Mouse (Mus musculus): ENCODE measurements at regions not wholly inside any gene's neighbourhood (a gene's known extent, or its start where the extent isn't known, plus 50 kb on each side); places are given as distances from the start of the nearest gene placed in this dataset.
"Not testable (repeated sequence)": the region's sequence is repeated elsewhere in the genome, so short reads cannot be mapped to it uniquely, and the experiment has no call there.

GRCm38 (mm10) chrX:77307374-77307773 is 203.4 kb upstream of the Tbl1x start:
- DNase-seq = no peak

- DNase-seq = peak; percentile 13
Measured at GRCm38 (mm10) chrX:77314384-77314783, 196.4 kb upstream of the Tbl1x start.

DNA sequence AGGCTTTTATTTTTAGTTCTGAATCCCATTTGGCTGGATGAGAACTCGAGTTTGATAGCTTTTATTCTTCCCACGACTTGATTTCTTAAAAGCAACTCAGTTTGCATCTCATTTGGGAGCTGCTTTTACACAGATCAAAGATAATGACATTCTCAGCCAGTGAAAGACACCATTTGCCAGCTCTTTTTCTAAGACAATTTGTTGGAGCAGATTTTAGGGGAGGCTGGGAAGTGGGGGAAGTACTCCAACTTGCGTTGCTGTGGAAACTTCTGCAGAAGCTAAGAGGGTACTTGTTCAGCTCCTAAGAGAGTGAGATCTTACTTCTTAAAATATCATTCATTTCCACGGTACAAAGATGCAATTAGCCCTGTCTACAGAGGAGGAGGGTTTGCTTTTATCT is 187.2 kb upstream of the Tbl1x start:
- DNase-seq = peak; percentile 42

GRCm38 (mm10) chrX:77353181-77353580 is 157.6 kb upstream of the Tbl1x start:
- no peak for DNase-seq

GRCm38 (mm10) chrX:77360551-77360950 is 150.3 kb upstream of the Tbl1x start:
- DNase-seq = no peak

DNA sequence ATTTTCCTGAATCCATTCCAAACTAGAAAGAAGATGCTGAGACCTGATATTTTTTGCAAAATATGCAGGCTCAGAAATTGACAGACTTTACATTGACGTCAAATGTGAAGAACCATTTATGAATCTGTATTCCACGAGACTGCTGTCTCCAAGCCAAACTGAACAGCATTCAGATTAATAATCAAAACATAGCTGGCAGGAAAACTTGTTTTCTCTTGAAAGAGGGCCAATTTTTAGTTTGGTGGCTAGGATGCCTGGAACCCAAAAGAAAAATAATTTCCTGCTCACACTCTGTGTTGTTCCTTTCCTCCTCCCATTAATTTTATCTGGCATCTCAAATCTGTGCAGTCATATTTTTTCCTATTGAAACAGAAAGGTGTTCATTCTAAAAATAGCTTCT is 149.7 kb upstream of the Tbl1x start:
- DNase-seq = no peak

GRCm38 (mm10) chrX:77363657-77364056 is 147.2 kb upstream of the Tbl1x start:
- no peak for DNase-seq

GRCm38 (mm10) chrX:77367351-77367750 is 143.5 kb upstream of the Tbl1x start:
- no peak for DNase-seq

DNA sequence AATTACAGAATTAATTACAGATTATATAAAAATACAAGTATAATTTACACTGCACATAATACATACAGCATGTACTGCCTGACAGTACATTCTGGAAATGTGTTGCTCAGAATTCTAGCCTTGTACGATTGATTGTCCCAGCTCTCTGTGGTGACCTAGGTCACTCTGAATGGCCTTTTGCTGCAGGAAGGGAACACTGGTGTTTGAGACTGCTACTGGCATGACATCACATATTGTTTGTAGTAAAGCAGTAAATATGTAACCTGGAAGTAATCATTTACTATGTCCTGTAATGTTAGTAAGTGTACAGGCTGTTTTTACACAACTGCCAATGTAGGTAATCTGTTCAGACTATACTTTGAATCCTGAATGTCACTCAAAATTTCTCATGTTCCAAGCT is 123.5 kb upstream of the Tbl1x start:
- DNase-seq = no peak

DNA sequence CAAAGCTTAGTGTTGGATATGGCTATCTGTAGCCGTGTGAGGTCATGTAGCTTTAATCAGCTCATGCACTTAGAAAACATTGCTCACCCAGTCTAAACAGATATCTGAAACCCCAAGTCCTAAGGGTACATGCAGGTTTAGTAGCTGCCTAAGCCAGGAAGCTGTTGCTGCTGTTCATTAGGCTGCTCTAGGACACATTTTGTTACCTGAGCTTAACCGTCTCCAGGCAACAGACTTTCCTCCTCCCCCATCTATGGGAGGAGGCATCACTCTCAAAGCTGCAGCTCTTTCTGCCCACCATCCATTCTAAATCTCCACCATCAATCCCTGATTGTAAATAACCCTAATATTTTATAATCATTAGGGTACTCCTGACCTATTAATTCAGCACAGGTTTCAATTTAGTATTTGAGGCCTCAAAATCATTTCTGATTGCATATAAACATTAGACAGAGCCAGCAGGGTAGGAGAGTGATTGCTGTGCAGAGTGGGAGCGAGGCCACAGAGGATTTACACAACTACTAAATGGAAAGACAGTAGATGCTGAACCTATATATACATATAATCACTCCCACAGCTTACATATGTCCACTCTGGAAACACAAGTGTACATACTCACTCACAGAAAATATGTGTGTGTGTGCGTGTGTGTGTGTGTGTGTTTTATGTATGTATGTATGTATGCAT is 118.9 kb upstream of the Tbl1x start:
- DNase-seq = no peak

DNA sequence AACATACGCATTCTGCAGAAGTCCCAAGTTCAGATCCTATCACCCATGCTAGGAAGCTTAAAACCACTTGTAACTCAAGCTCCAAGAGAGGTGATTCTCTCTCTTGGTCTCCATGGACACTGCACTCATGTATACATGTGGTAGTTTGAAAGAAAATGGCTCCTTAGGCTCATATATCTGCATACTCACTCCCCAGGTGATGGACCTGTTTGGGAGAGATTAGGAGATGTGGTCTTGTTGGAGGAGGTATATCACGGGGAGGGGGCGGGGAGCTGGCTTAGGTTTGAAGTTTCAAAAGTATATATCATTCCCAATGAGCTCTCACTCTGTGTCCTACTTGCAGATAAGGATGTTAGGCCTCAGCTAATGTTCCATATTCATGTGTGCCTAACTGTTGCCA is 103.9 kb upstream of the Tbl1x start:
- no peak for DNase-seq

DNA sequence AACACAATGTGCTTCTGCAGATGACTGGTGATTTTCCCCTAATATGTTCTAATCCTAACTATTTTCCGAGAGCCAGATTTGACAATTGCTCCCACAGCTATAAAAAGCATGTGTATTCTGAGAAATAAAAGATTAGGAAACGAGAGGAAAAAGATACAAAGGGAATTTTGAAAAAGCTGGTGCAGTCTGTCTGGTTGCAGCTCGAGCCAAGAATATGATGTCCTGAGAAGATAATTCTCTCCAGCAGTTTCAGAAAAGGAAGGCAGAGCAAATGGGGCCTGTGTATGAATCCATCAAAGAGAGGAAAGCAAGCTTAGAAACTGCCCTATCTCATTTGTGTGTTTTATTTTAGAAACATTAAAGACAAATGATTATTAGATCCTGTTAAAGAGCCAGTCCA is 102.9 kb upstream of the Tbl1x start:
- no peak for DNase-seq

- DNase-seq = peak; percentile 59
Measured at GRCm38 (mm10) chrX:77409370-77409769, 101.4 kb upstream of the Tbl1x start.

GRCm38 (mm10) chrX:77410812-77411211 is 100.0 kb upstream of the Tbl1x start:
- no peak for DNase-seq

- no peak for DNase-seq
Measured at GRCm38 (mm10) chrX:77414156-77414555, 96.7 kb upstream of the Tbl1x start.

DNA sequence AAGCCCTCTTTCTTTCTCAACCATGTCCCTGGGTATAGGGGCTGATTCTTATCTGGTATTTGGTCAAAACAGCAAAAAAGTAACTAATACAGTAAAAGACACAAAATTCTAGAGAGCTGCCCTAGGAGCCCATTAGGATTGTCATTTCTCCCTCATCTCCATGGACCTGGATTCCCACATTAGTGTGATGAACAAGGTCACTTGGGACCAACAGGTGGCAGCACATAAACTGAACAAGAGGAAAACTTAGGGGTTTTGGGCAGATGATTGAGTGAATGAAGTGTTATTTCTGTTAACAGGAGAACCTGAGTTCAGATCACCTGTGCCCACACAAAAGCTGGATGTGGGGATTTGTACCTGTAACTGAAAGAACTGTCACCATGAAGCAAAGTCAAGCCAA is 93.0 kb upstream of the Tbl1x start:
- no peak for DNase-seq

- no peak for DNase-seq
Measured at GRCm38 (mm10) chrX:77422206-77422605, 88.6 kb upstream of the Tbl1x start.

DNA sequence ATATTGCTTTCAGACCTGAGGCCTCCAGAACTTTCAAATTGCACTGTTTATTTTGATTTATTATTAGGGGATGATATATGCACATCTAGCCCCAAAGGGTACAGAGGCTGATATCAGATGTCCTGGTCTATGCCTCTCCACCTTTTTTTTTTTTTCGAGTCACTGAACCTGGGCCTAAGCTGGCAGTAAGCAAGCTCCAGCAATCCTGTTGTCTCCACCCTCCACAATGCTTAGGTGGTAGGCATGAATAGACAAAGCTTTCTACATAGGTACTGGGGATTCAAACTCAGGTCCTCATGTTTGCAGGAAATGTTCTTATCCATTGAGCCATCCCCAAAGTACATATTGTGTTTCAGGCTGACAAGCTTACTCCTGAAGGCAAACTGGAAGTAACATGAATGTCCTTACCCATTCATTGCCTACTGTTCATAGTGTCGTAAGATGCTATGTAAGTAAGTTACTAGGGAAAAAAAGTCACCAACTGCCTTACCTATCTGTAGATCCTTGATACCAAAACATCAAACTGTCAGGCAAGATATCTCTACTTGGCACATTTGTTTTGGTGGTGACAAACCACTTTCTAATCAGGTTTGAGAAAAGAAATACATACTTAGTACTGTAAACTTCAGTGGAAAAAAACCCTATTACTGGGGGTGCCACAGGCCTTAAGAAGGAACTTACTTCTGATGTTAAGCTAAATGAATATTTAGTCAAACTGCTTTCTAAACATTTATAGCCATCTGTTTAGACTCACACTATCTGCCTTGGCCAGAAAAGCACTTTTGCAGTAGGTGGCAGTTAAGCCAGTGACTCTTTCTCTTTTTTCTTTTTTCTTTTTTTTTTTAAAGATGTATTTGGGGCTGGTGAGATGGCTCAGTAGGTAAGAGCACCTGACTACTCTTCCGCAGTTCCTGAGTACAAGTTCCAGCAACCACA is 85.8 kb upstream of the Tbl1x start:
- no peak for DNase-seq

- not testable (repeated sequence) for DNase-seq
Measured at GRCm38 (mm10) chrX:77425728-77426102, 85.1 kb upstream of the Tbl1x start.

DNA sequence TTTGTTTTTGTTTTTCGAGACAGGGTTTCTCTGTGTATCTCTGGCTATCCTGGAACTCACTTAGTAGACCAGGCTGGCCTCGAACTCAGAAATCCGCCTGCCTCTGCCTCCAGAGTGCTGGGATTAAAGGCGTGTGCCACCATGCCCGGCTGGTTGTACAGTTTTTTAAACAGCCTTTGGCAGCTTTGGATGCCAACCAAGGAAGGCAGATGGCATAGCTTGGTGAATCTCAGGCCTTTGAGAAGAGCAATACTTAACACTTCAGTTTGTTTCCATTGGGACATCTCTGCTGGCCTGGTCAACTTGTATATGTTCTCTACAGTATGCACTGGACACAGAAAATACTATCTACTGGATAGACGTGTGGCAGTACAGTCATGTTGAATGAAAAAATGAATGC is 84.0 kb upstream of the Tbl1x start:
- DNase-seq = not testable (repeated sequence)

DNA sequence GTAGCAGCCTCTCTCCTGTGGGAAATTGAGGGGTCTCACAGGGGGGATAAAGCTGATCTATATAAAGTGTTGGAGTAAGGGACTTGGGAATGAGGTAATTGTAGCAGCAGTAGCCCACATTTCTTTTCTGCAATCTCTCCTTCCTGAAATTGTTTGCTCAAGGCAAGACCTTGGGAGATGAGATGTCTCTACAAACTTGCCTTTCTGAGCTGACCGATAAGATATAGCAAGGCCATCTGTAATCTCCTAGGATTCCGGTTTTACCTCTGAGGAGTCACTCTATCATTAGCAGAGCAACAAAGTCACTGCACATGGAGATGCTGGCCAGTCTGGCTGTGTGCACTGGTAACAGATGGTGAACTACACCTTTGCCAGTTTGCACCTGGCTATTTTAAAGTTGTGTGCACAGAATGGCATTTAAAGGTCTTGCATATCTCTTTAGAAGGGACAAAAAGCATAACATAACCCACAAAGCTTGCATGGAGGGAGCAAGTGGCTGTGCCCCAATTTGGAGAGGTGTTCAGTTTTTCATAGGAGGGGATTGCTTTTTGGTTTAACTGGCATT is 78.7 kb upstream of the Tbl1x start:
- DNase-seq = no peak

DNA sequence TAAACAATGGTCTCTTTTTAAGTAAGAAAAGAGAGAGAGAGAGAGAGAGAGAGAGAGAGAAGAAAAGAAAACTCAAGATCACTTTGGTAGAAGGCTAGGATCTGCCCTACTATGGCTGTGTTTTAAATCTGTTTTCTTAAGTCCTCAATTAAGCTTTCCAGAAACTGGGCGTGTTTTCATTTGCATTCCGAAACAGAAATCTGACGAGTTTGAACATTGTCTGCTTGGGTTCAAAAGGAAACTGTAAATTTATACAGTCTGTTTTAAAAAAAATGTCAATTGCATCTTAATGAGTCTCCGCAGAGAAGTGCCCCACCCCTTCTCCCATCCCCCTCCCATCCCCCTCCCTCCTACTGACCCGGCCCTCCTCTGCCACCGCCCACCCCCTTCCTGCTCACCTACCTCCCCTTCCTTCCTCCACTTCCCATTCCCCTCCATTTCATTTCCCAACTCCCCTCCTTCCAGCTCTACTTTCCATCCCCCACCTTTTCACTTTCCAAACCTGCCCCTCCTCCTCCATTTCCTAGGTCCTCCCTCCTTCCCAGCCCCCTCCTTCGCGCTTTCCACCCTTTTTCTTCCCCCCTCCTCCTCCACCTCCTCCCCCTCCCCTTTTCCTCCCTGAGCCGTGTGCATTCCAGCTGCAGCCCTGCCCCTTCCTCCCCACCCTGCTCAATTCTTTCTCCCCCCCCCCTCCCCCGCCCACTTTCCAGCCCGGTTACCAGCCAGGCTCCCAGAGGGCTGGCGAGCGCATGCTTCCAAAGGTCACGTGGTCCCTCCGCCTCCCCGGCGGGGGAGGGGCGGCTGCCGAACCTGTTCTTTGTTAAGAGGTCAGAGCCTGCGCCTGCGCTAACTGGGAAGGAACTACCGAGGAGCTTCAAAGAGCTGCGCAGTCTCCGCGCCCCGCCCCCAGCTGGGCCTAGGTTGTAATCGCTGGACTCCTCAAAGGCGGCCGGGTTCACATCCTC is 77.7 kb upstream of the Tbl1x start:
- peak; percentile 92 for DNase-seq

GRCm38 (mm10) chrX:77433811-77434192 is 77.0 kb upstream of the Tbl1x start:
- DNase-seq = no peak
